In genomic region chr14:34819121-34819918, GRCm38 (mm10) we compare ENCODE assay signal across 8 mouse cellular contexts. TPM values are rescaled to one million over a fixed set of nuclear protein-coding genes. Genes with fewer than 3 reads are reported as not detected.
DNase-seq lines count a peak whose midpoint lies in the region; ATAC-seq and TF ChIP-seq lines count a peak whose summit lies in the region.

No protein-coding gene starts in this region.

- H3K4me2 ChIP-seq in heart, embryonic 14.5 days (ENCODE audit: low read length) = peak overlapping the region; percentile 93
- peak overlapping the region; percentile 86 for H3K4me2 ChIP-seq in midbrain, embryonic 15.5 days

- peak; percentile 59; the same call in 1 of the 2 replicates for ATAC-seq in heart, embryonic 14.5 days (ENCODE audit: insufficient number of reproducible peaks, insufficient read depth, low FRiP score, low read depth)
- ATAC-seq in midbrain, embryonic 15.5 days (replicated peaks) = peak; percentile 83
- ATAC-seq in inflammation-experienced regulatory T-cells, adult 6 months = no peak

- peak overlapping the region; percentile 46 to 56 for H3K4me3 ChIP-seq in heart, embryonic 14.5 days (ENCODE audit: control insufficient read depth in 1 of 2, insufficient read depth in 1 of 2, low read depth in 1 of 2, low read length in 2 of 2)
- H3K4me3 ChIP-seq in brown adipose tissue, adult 24 weeks (ENCODE audit: insufficient read depth, low read depth, low read length) = peak overlapping the region; percentile 39
- peak overlapping the region; percentile 74 for H3K4me3 ChIP-seq in left cerebral cortex, adult 2 months
- peak overlapping the region; percentile 76 for H3K4me3 ChIP-seq in midbrain, embryonic 15.5 days

- no peaks in the 10 kb centered on the region for H3K9me3 ChIP-seq in heart, embryonic 14.5 days (ENCODE audit: control insufficient read depth, low read length)
- H3K9me3 ChIP-seq in midbrain, embryonic 15.5 days = no peaks in the 10 kb centered on the region

- intact Hi-C loops in left cerebral cortex, adult 2 months (cut with DNase I) = loop anchor here (10.0 kb wide), 1 partner anchor 745 kb away; no protein-coding TSS in a partner anchor

- no peak overlapping the region for H3K27ac ChIP-seq in heart, embryonic 14.5 days (replicated peaks in 1 of 2; ENCODE audit: control insufficient read depth in 1 of 2, insufficient read depth in 1 of 2, low read depth in 2 of 2, low read length in 2 of 2)
- no peak overlapping the region for H3K27ac ChIP-seq in brown adipose tissue, adult 24 weeks (replicated peaks; ENCODE audit: low read depth, low read length)
- peak overlapping the region; percentile 87 for H3K27ac ChIP-seq in left cerebral cortex, adult 2 months
- peak overlapping the region; percentile 86 for H3K27ac ChIP-seq in midbrain, embryonic 15.5 days

- DNase-seq in heart, adult 18-20 months = no peak
- DNase-seq in frontal cortex, postnatal 36 days (ENCODE audit: low spot score in 2 of 2) = peak; percentile 45 to 50
- DNase-seq in left cerebral cortex, adult 2 months (ENCODE audit: extremely low spot score in 1 of 2, low spot score in 2 of 2) = peak; percentile 52 to 62
- no peak for DNase-seq in natural killer cell, adult 2 months (ENCODE audit: low spot score in 2 of 2)

- H3K36me3 ChIP-seq in heart, embryonic 14.5 days (ENCODE audit: control insufficient read depth, insufficient read depth, low read length) = no peaks in the 10 kb centered on the region
- no peaks in the 10 kb centered on the region for H3K36me3 ChIP-seq in midbrain, embryonic 15.5 days (replicated peaks)

- H3K27me3 ChIP-seq in heart, embryonic 14.5 days (ENCODE audit: control insufficient read depth, insufficient read depth, low read length) = peaks cover 100% of the 10 kb centered on the region
- peaks cover 44% of the 10 kb centered on the region for H3K27me3 ChIP-seq in midbrain, embryonic 15.5 days (replicated peaks)

- H3K9ac ChIP-seq in heart, embryonic 14.5 days (ENCODE audit: low read length) = peak overlapping the region; percentile 44; the same call in 1 of the 2 replicates
- peak overlapping the region; percentile 81 for H3K9ac ChIP-seq in midbrain, embryonic 15.5 days

- H3K4me1 ChIP-seq in heart, embryonic 14.5 days (ENCODE audit: control insufficient read depth in 2 of 2, insufficient read depth in 2 of 2, low read length in 2 of 2) = peaks cover 5 to 24% of the 10 kb centered on the region in 2 experiments; a peak in 3 of 4 replicates
- H3K4me1 ChIP-seq in brown adipose tissue, adult 24 weeks (ENCODE audit: control insufficient read depth, insufficient read depth, insufficient read length, low read length) = no peaks in the 10 kb centered on the region
- H3K4me1 ChIP-seq in midbrain, embryonic 15.5 days = peaks cover 49% of the 10 kb centered on the region

- WGBS in heart, embryonic 14.5 days = 1% methylated on average over 76 of the region's 85 CpGs
- under 1% methylated on average over 57 of the region's 85 CpGs for WGBS in midbrain, embryonic 15.5 days

- no peak for TF ChIP-seq CTCF in left cerebral cortex, adult 2 months (IDR thresholded peaks at IDR 0.05)

RNA-seq across cellular contexts. Expression of gene Grid1, which starts 0.6 kb away (rescaled TPM):
- 0.46 and 0.81 TPM in 2 replicates for polyA plus RNA-seq in heart, embryonic 14.5 days (2014; fragmentation: Nextera tagmentation; extraction: Ambion mirVana)
- total RNA-seq in heart, adult 18-20 months (2021) = not detected
- polyA plus RNA-seq in brown adipose tissue, adult 24 weeks (2012; ENCODE audit: insufficient read depth, insufficient read length, missing spikeins) = not detected in 2 replicates
- 10 to 100 TPM; 47.7 to 48.6 TPM for total RNA-seq in left cerebral cortex, adult 2 months (2021)
- 7.7 and 8.8 TPM in 2 replicates for polyA plus RNA-seq in midbrain, embryonic 15.5 days (2015; fragmentation: Nextera tagmentation; extraction: Ambion mirVana)
- polyA plus RNA-seq in inflammation-experienced regulatory T-cells, adult 6 months (2017; shearing (Covaris generic)) = not detected

Comparison
In these comparisons a context has a peak if more than half of its experiments do, and no peak if none do; other contexts are left out.
1. H3K27ac ChIP-seq: peak in left cerebral cortex, adult 2 months (single experiment) and midbrain, embryonic 15.5 days (single experiment); none in heart, embryonic 14.5 days (0 of 2) and brown adipose tissue, adult 24 weeks (single experiment).
2. DNase-seq: peak in frontal cortex, postnatal 36 days (2 of 2) and left cerebral cortex, adult 2 months (2 of 2); none in heart, adult 18-20 months (0 of 2) and natural killer cell, adult 2 months (0 of 2).
3. Peak in every context shown above with its lines, with median percentiles within 50 percentile points of each other: H3K4me3 ChIP-seq.